Mouse (Mus musculus): ENCODE measurements at regions not wholly inside any gene's neighbourhood (a gene's known extent, or its start where the extent isn't known, plus 50 kb on each side); places are given as distances from the start of the nearest gene placed in this dataset.

DNA sequence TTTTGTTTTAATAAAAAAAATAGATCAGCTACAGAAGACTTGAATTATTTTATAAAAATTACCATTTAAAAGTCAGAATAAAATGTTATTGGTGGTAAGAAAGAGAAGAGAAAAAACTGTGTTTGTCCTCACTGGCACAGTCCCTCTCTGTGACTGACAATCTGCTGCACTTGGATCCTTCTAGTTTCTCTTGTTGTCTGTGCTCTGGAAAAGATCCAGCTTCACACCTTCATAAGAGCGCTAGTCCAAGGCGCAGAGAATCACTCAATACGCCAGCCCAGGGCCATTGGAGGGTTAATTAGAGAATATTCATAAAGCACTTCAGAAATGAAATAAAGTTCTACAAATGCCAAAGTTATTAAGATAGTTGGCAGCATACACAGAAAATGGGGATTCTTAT is 153.8 kb downstream of the Lmbrd1 start:
- DNase-seq (ENCODE audit: low spot score): no peak
- WGBS: 97% methylated on average over 3 of the region's 3 CpGs
- no peaks in the 10 kb centered on the region for H3K4me1 ChIP-seq (ENCODE audit: control insufficient read depth, insufficient read depth, low read length)
- no peak overlapping the region for H3K4me3 ChIP-seq (ENCODE audit: low read depth, low read length)
- H3K4me2 ChIP-seq (ENCODE audit: low read depth): no peak overlapping the region
- H3K27ac ChIP-seq (ENCODE audit: low read depth, low read length): no peak overlapping the region
- H3K9me3 ChIP-seq (ENCODE audit: control insufficient read depth, low read length): no peaks in the 10 kb centered on the region
- ATAC-seq (ENCODE audit: insufficient read depth, low FRiP score, low TSS enrichment): no peak
- no peak overlapping the region for H3K9ac ChIP-seq (ENCODE audit: low read length)
- H3K36me3 ChIP-seq (ENCODE audit: control insufficient read depth, insufficient read depth, low read length): no peaks in the 10 kb centered on the region
- no peaks in the 10 kb centered on the region for H3K27me3 ChIP-seq (ENCODE audit: control insufficient read depth, insufficient read depth, low read length)

GRCm38 (mm10) chr1:24866877-24867276 is 188.4 kb downstream of the Lmbrd1 start:
- Histone ChIP-seq H3K9ac (ENCODE audit: low read length) (no peak overlapping the region), H3K27me3 (ENCODE audit: control insufficient read depth, insufficient read depth, low read length) (no peaks in the 10 kb centered on the region), H3K9me3 (ENCODE audit: control insufficient read depth, low read length) (no peaks in the 10 kb centered on the region), H3K4me1 (ENCODE audit: control insufficient read depth, insufficient read depth, low read length) (no peaks in the 10 kb centered on the region), H3K36me3 (ENCODE audit: control insufficient read depth, insufficient read depth, low read length) (no peaks in the 10 kb centered on the region), H3K27ac (ENCODE audit: low read depth, low read length) (no peak overlapping the region), H3K4me3 (ENCODE audit: low read depth, low read length) (no peak overlapping the region), H3K4me2 (ENCODE audit: low read depth) (no peak overlapping the region)
- DNase-seq (ENCODE audit: low spot score) (no peak), ATAC-seq (ENCODE audit: insufficient read depth, low FRiP score, low TSS enrichment) (no peak)
- WGBS: 83% methylated on average over 7 of the region's 7 CpGs

- H3K9me3 ChIP-seq (ENCODE audit: control insufficient read depth, low read length): no peaks in the 10 kb centered on the region
- WGBS: 82% methylated on average over 12 of the region's 12 CpGs
- ATAC-seq (ENCODE audit: insufficient read depth, low FRiP score, low TSS enrichment) (peak; percentile 68), DNase-seq (ENCODE audit: low spot score) (peak; percentile 11)
- H3K27me3 ChIP-seq (ENCODE audit: control insufficient read depth, insufficient read depth, low read length): no peaks in the 10 kb centered on the region
- H3K9ac ChIP-seq (ENCODE audit: low read length): no peak overlapping the region
- no peak overlapping the region for H3K4me2 ChIP-seq (ENCODE audit: low read depth)
- no peak overlapping the region for H3K27ac ChIP-seq (ENCODE audit: low read depth, low read length)
- no peaks in the 10 kb centered on the region for H3K4me1 ChIP-seq (ENCODE audit: control insufficient read depth, insufficient read depth, low read length)
- H3K36me3 ChIP-seq (ENCODE audit: control insufficient read depth, insufficient read depth, low read length): no peaks in the 10 kb centered on the region
- H3K4me3 ChIP-seq (ENCODE audit: low read depth, low read length): no peak overlapping the region
Observed at GRCm38 (mm10) chr1:24869772-24870171, 191.3 kb downstream of the Lmbrd1 start.

DNA sequence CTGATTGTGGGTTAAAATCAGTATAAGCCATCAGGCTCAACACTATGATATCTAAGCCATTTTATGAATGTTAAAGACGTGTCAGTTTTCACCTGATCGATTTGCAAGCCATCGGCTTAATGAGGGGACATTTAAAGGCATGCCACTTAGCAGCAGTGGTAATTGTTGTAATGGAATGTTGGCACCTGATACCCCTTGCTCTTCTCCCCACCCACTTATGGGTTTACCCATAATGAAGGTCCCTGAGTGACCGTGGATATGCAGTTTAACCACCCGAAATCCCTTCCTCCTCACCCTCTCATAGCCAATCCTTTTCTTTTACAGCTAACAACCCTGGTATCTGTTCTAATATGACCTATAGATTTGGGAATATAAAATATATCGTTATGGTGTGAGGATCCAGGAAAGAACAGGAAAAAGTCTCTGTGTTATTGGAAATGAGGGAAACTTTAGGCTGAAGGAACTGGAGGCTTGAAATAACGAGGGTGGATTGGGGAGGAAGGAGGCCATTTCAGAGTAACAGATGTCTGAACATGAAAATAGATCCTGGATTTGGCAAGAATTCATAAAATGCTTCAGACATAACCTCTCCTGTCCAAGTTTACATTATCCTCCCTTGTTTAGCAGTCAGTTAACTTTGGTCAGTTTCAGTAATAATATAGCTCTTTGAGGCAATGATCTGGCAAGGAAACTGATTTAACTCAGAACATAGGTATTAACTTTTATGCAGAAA is 192.4 kb downstream of the Lmbrd1 start:
- H3K4me2 ChIP-seq (ENCODE audit: low read depth): no peak overlapping the region
- DNase-seq (ENCODE audit: low spot score): no peak
- H3K4me3 ChIP-seq (ENCODE audit: low read depth, low read length): no peak overlapping the region
- no peaks in the 10 kb centered on the region for H3K9me3 ChIP-seq (ENCODE audit: control insufficient read depth, low read length)
- H3K27ac ChIP-seq (ENCODE audit: low read depth, low read length): no peak overlapping the region
- H3K27me3 ChIP-seq (ENCODE audit: control insufficient read depth, insufficient read depth, low read length): no peaks in the 10 kb centered on the region
- H3K36me3 ChIP-seq (ENCODE audit: control insufficient read depth, insufficient read depth, low read length): no peaks in the 10 kb centered on the region
- 73% methylated on average over 7 of the region's 7 CpGs for WGBS
- no peak overlapping the region for H3K9ac ChIP-seq (ENCODE audit: low read length)
- H3K4me1 ChIP-seq (ENCODE audit: control insufficient read depth, insufficient read depth, low read length): no peaks in the 10 kb centered on the region
- ATAC-seq (ENCODE audit: insufficient read depth, low FRiP score, low TSS enrichment): no peak

DNA sequence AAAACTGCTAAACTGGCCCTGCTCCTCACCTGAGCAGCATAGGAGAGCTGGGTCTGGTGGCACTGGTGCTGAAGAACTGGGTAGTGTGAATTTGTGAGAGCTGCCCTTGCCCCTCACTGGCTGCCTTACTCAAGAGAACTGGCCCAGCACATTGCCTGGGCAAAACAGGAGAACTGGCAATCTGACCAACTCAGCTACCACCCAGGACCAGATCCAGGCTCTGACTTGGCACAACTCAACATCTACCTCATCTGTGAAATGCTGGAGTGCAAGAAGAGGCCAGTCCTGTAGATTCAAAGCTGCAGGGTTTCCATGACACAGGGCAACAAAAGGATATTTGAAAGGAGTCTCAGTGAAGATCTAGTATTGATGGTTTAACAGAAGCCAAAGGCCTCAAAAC is 198.6 kb downstream of the Lmbrd1 start:
- DNase-seq (ENCODE audit: low spot score) (no peak), ATAC-seq (ENCODE audit: insufficient read depth, low FRiP score, low TSS enrichment) (no peak)
- Histone ChIP-seq H3K4me1 (ENCODE audit: control insufficient read depth, insufficient read depth, low read length) (no peaks in the 10 kb centered on the region), H3K27me3 (ENCODE audit: control insufficient read depth, insufficient read depth, low read length) (no peaks in the 10 kb centered on the region), H3K4me3 (ENCODE audit: low read depth, low read length) (no peak overlapping the region), H3K4me2 (ENCODE audit: low read depth) (no peak overlapping the region), H3K27ac (ENCODE audit: low read depth, low read length) (no peak overlapping the region), H3K9ac (ENCODE audit: low read length) (no peak overlapping the region), H3K9me3 (ENCODE audit: control insufficient read depth, low read length) (no peaks in the 10 kb centered on the region), H3K36me3 (ENCODE audit: control insufficient read depth, insufficient read depth, low read length) (no peaks in the 10 kb centered on the region)

- DNase-seq (ENCODE audit: low spot score): no peak
- no peak for ATAC-seq (ENCODE audit: insufficient read depth, low FRiP score, low TSS enrichment)
- no peak overlapping the region for H3K27ac ChIP-seq (ENCODE audit: low read depth, low read length)
- H3K4me1 ChIP-seq (ENCODE audit: control insufficient read depth, insufficient read depth, low read length): no peaks in the 10 kb centered on the region
- H3K27me3 ChIP-seq (ENCODE audit: control insufficient read depth, insufficient read depth, low read length): no peaks in the 10 kb centered on the region
- H3K9me3 ChIP-seq (ENCODE audit: control insufficient read depth, low read length): no peaks in the 10 kb centered on the region
- no peak overlapping the region for H3K4me3 ChIP-seq (ENCODE audit: low read depth, low read length)
- H3K36me3 ChIP-seq (ENCODE audit: control insufficient read depth, insufficient read depth, low read length): no peaks in the 10 kb centered on the region
- no peak overlapping the region for H3K4me2 ChIP-seq (ENCODE audit: low read depth)
- no peak overlapping the region for H3K9ac ChIP-seq (ENCODE audit: low read length)
Observed at GRCm38 (mm10) chr1:24883638-24884037, 205.2 kb downstream of the Lmbrd1 start.

DNA sequence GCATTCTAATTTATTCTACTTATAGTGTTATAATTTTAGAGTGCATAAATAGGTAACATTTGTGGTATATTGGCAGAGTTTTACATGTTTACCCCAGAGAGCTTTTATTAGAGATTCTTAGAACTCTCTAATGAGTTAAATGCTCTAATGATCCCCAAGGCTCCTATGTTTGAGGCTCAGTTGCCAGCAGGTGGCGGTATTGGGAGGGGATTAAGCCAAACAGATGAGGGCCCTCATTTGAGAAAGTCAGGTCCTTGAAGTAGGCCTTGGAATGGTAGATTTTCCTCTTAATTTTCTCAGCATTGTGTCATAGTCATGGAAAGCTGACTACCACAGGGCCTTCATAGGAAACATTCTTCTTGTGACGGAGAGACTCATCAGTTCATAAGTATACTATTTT is 222.8 kb downstream of the Lmbrd1 start:
- peak; percentile 69 for DNase-seq (ENCODE audit: low spot score)
- H3K27me3 ChIP-seq (ENCODE audit: control insufficient read depth, insufficient read depth, low read length): no peaks in the 10 kb centered on the region
- H3K4me2 ChIP-seq (ENCODE audit: low read depth): no peak overlapping the region
- H3K9me3 ChIP-seq (ENCODE audit: control insufficient read depth, low read length): no peaks in the 10 kb centered on the region
- WGBS: 38% methylated on average over 2 of the region's 2 CpGs
- H3K27ac ChIP-seq (ENCODE audit: low read depth, low read length): no peak overlapping the region
- H3K4me3 ChIP-seq (ENCODE audit: low read depth, low read length): no peak overlapping the region
- no peaks in the 10 kb centered on the region for H3K4me1 ChIP-seq (ENCODE audit: control insufficient read depth, insufficient read depth, low read length)
- no peaks in the 10 kb centered on the region for H3K36me3 ChIP-seq (ENCODE audit: control insufficient read depth, insufficient read depth, low read length)
- H3K9ac ChIP-seq (ENCODE audit: low read length): no peak overlapping the region
- ATAC-seq (ENCODE audit: insufficient read depth, low FRiP score, low TSS enrichment): no peak; the same call in 1 of the 2 replicates

- ATAC-seq (ENCODE audit: insufficient read depth, low FRiP score, low TSS enrichment) (no peak), DNase-seq (ENCODE audit: low spot score) (no peak)
- no peak overlapping the region for H3K4me2 ChIP-seq (ENCODE audit: low read depth)
- H3K36me3 ChIP-seq (ENCODE audit: control insufficient read depth, insufficient read depth, low read length): no peaks in the 10 kb centered on the region
- no peak overlapping the region for H3K27ac ChIP-seq (ENCODE audit: low read depth, low read length)
- H3K4me3 ChIP-seq (ENCODE audit: low read depth, low read length): no peak overlapping the region
- no peaks in the 10 kb centered on the region for H3K9me3 ChIP-seq (ENCODE audit: control insufficient read depth, low read length)
- H3K4me1 ChIP-seq (ENCODE audit: control insufficient read depth, insufficient read depth, low read length): no peaks in the 10 kb centered on the region
- H3K27me3 ChIP-seq (ENCODE audit: control insufficient read depth, insufficient read depth, low read length): no peaks in the 10 kb centered on the region
- 51% methylated on average over 3 of the region's 3 CpGs for WGBS
- no peak overlapping the region for H3K9ac ChIP-seq (ENCODE audit: low read length)
Observed at GRCm38 (mm10) chr1:24938303-24939263, 260.2 kb downstream of the Lmbrd1 start.
